Mouse (Mus musculus) layer of hippocampus, adult 6 months (tissue): ENCODE results near the gene Il6ra. TPM values are rescaled to one million over a fixed set of nuclear protein-coding genes. Genes with fewer than 3 reads are reported as not detected.

Experiments
- long read RNA-seq, 2 experiments: library from polyadenylated mRNA; unstranded; transcript quantifications; one replicate each; pipeline ENCODE4 v2.0.0; 2019 to 2020
- polyA plus RNA-seq: library from polyadenylated mRNA; unstranded; fragments of <200 nt; fragmentation: Nextera tagmentation; gene quantifications from 2 replicates; pipeline ENCODE4 v1.2.3, GENCODE M21; 2021

Gene Il6ra
- 4.1 and 4.7 TPM in 2 replicates for polyA plus RNA-seq
- long read RNA-seq, experiment 1, full-length matches to known transcripts: 14 of 17 reads
- long read RNA-seq, experiment 1, partial matches to known transcripts: 2 of 17 reads
- long read RNA-seq, experiment 1, other reads (novel, unspliced or antisense): 1 of 17 reads
- long read RNA-seq, experiment 2, full-length matches to known transcripts: 16 of 16 reads
- long read RNA-seq, experiment 2, partial matches to known transcripts: 0 of 16 reads
- long read RNA-seq, experiment 2, other reads (novel, unspliced or antisense): 0 of 16 reads

DNA sequence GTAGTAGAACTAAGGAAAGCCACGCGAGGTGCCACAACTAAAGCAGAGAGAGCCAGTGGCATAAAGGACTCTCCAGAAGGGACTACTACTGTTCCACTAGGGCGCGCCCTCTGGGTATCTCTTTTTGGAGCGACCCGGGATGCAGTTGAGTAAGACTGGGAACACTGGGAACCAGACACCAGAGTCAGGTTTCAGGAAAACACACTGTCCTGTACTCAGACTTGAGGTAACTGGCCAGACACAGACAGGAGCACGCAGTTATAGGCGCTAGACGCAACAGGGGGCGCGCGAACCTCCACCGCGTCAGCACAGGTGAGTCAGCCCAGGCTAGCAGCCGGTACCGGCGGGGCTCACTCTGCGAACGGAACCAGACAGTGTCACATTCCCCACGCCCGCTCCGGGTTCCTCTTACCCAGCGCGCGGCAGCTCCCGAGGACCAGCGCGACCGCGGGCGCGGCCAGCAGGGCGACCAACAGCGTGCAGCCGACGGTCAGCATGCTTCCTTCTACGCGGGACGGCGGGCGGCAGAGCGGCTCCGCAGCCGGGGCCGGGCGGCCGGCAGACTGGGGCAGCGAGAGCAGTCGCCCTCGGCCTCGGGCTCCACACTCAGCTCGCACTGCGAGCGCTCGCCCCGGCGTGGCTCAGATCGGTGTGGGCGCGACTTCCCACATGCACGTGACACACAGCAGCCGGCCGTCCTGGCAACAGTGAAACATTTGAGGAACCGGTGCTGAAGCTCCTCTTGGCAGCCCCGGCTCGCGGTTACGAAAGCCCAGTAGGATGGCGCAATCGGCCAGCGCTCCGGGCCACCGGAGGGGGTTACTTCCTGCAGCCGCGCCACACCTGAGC is at the start of gene Il6ra:
Gene Il6ra (minus strand): TSS at position 654 of the 849 bp plus-strand sequence.

DNA sequence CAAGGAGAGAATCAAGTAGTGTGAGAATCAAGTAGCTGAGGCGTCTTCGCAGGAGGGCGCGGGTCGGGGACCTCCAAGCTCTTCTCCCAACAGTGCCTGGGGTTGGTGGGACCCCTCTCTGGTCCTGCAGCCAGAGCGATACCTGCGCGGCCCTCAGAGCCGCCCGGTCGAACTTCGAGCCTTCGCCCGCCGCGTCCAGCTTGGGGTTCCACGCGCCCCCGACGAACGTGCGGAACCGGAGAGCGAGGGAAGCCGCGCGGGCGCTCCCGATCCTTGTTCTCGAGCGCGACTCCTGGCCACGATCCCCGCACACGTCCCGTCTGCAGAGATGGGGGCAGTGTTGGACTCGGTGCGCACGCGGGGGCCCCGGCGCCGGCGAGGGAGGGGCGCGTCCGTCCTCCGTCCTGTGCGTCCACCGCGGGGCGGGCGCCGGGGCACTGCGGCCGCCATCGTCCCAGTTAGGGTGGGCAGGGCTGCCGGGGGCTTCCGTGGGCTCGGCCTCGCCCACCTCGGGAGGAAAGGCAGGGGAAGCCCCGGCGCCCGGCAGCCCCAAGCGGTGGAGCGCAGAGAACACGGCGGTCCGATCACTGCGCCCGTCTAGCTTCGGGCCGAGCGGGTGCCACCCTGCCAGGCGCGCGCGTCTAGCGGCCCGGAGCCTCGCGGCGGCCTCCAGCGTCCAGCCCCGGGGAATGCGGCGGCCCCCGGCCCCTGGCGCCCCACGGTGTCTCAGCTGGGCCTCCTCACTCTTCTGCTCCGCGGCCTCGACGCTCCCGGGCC is 82.0 kb downstream of the Il6ra start, which contains the start of gene She:
Gene She (plus strand): TSS at position 556 of the 777 bp plus-strand sequence.

Other genes starting within 250 kb of the Il6ra start
- 24.4 and 33.5 TPM in 2 replicates for gene Adar, start 198.2 kb downstream of the Il6ra start, polyA plus RNA-seq
- gene Chrnb2, start 148.6 kb downstream of the Il6ra start, polyA plus RNA-seq: 12.9 and 20.1 TPM in 2 replicates
- gene Ube2q1, start 139.6 kb downstream of the Il6ra start, polyA plus RNA-seq: 8.2 and 8.7 TPM in 2 replicates
- 0.45 and 0.46 TPM in 2 replicates for gene She, start 81.8 kb downstream of the Il6ra start, polyA plus RNA-seq
- 4.0 and 4.5 TPM in 2 replicates for gene Atp8b2, start 50.3 kb upstream of the Il6ra start, polyA plus RNA-seq
- 96.3 and 106 TPM in 2 replicates for gene Hax1, start 85.6 kb upstream of the Il6ra start, polyA plus RNA-seq
- gene 4933434E20Rik, start 138.4 kb upstream of the Il6ra start, polyA plus RNA-seq: 365 and 533 TPM in 2 replicates
- 82.2 and 108 TPM in 2 replicates for gene Ubap2l, start 139.4 kb upstream of the Il6ra start, polyA plus RNA-seq
- gene Tpm3, start 159.5 kb upstream of the Il6ra start, polyA plus RNA-seq: 181 TPM in 2 replicates
- gene Nup210l, start 190.9 kb upstream of the Il6ra start, polyA plus RNA-seq: 0.03 TPM in 2 replicates